Mouse (Mus musculus): ENCODE measurements around the gene Twf2. TPM values are rescaled to one million over a fixed set of nuclear protein-coding genes. Genes with fewer than 3 reads are reported as not detected.
A peak's percentile ranks its signal among the peaks of the same experiment; 100 is the strongest.

Gene Twf2
- total RNA-seq, 2 experiments from 2014 or later, result 34.4 to 38.2 TPM

DNA sequence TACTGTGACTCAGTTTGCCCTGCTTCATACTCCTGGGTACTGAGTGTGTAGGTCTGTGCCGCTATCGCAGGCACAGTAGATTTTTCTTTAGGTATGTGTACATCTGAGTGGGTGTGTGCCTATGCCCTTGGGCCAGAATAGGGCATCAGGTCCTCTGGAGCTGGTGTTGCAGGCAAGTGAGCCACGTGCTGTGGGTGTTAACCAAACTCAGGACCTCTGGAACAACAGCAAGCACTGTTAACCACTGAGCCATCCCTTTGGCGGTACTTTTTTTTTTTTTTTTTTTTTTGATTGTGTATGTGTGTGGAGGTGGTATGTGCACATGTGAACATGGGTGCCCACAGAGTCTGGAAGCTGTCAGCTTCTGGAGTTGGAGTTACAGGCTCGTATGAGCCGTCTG is 25.1 kb upstream of the Twf2 start:
- intact Hi-C loops (cut with DNase I), result no loop called here
- DNase-seq, result no peak

DNA sequence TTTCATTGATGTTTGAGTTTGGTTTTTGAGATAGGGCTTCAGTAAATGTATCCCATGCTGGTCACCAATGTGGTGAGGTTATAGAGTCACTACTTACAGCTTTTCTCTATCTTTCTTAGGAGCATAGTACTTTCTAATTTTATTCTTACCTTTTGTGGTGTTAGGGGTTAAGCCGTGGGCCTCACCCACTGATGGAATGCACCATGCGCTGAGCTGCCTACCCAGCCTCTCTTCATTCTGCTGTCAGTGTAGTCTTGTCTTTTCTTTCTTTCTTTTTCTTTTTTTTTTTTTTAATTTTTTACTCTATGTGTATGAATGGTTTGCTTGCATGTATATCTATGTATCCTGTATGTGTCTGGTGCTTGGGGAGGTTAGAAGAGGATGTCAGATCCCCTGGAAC is 23.5 kb upstream of the Twf2 start:
- intact Hi-C loops (cut with DNase I), result no loop called here
- DNase-seq, result no peak

DNA sequence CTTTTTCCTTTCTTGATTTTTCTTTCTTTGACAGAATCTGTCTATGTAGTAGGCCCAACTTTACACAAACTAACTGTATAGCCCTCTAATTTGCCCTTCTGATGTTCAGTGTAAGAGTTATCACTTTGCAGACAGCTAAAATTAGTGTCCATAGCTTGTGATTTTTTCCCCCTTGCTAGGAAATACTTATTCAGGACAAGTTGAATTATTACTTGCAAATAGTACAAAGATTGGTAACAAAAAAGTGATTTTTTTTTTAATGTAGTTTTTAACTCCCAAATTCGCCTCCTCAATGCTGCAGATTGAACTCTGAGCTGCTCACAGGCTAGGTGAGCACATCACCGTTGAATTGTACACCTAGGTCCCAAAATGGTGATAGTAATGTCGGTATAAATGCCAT is 22.9 kb upstream of the Twf2 start:
- intact Hi-C loops (cut with DNase I), result no loop called here

DNA sequence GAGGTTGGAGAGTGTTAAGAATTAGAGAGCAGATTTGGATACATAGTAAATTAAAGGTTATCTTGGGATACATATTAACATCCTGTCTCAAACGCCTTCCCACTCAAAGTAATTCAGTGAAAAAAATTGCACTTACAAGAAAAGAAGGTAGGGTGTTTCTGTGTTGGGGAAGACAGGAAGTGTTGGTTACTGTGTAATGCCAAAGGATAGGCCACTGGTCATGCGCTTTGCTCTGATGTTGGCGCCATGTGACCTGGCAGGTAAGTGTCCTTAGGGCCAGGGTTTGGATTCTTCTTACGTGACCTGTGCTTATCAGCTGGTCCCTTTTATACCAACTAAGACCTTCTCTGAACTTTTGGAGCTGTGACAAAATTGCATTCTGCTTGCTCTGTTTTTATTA is 20.8 kb upstream of the Twf2 start:
- DNase-seq, result no peak
- intact Hi-C loops (cut with DNase I), result no loop called here

More for the DNA sequence above, 22.9 kb upstream of the Twf2 start:
- DNase-seq, result no peak

DNA sequence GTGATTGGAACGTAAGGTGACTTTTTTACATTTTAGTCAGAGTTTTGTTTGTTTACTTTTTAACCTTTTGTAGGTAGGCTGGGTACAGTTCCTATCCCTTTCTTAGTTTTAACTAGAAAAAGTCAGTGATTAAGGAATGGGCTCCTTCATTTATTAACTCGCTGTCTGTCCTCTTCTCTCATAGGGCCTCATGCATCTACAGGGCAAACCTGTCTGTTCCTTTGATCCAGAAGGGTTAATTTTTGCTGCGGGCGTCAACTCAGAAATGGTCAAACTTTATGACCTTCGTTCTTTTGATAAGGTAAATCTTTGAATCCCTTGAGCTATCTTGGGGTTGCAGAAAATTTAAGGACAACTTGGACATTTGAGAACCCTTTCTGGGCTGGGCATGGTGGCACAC is 18.9 kb upstream of the Twf2 start:
- intact Hi-C loops (cut with DNase I), result no loop called here
- DNase-seq, result no peak

DNA sequence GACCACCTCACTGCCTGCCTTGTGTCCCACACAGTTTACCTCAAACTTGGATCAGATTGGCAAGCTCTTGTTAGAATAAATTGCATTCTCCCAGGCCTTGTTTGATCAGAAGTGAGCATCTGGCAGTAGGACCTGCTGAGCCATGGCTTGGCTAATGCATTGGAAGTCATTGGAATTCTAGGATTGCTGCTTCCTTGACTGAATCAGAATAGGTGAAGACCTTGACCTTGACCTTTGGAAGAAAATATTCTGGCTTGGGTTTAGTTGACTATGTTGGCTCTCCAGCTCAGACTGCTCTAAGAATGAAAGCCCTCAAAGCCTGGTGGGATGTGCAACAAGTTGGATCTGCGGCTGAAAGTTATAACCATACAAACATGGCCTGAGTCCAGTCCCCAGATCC is 11.6 kb upstream of the Twf2 start:
- intact Hi-C loops (cut with DNase I), result no loop called here
- DNase-seq, result no peak

DNA sequence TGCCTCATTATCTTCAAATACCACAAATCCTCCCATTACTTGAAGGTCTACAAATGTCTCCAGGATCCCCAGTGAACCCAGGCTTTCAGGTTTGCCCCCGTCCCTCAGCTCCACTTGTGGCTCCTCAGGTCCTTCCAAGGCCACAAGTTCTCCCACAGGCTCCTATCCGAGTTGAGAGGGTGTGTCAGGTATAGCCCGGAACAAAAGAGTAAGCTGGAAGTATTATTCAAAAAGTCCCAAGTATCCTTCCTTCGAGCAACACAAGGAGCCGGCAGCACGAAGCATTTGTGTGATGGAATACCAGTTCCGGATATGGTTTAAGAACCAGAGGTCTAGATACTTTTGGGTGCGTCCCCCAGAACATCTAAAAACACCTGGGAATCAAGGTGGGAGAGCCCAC is 10.9 kb upstream of the Twf2 start:
- no peak for DNase-seq
- intact Hi-C loops (cut with DNase I), result no loop called here

DNA sequence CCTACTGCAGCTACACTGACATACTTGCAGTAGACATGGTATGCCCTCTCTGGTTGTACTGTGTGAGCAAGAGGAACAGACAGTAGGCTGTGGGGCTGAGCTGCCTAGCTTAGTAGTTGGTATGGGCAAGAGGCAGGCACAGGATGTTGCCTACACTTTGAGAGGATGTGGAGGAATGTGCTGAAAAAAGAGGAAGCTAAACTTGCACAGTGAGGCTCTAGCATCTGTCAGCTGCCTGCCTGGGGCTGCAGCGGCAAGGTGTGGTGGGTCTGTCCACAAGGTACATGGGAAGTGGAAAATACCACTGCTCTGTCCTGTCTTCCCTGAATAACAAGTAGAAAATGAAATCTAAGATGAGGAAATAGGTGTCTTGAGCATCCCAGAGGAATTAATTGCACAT is 9.9 kb upstream of the Twf2 start:
- intact Hi-C loops (cut with DNase I), result no loop called here
- no peak for DNase-seq

DNA sequence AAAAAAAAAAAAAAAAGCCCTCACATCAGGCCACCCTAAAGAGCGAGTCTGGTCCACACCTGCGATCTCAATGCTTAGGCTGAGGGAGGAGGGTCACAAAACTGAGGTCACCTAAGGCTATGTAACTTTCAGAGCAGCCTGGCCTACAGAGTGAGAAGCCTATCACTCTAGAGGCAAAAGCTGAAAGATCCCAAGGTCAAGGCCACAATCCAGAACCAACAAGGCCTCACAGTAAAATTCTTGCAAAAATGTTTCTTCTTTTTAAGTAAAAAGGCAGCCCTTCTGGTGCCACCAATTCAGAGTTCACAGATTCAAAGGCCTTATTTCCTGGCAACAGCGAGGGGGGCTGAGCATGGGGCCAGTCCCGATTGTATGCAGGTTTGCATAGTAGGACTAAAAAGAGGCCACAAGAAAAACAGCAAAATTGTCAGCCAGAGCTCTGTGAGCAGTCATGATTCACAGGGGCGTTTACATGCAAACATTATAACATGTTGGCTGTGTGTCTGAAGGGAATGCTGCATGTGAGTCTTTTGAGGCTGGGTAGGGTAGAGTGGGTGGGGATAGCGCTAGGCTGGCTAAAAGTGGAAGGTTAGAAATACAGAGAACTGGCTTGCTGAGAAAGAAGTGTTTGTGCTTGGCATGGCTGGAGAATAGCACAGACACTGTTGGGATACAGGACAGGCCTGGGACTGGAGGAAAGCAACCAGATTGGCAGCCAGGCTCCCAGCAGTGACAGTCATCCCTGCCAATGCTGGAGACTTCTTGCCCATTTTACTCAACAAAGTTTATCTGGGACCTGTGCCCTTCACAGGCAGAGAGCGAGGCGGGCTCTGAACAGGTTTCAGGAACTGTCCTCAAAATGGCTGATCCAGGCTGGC is 8.7 kb upstream of the Twf2 start:
- peak; percentile 38 for DNase-seq
- intact Hi-C loops (cut with DNase I), result no loop called here

DNA sequence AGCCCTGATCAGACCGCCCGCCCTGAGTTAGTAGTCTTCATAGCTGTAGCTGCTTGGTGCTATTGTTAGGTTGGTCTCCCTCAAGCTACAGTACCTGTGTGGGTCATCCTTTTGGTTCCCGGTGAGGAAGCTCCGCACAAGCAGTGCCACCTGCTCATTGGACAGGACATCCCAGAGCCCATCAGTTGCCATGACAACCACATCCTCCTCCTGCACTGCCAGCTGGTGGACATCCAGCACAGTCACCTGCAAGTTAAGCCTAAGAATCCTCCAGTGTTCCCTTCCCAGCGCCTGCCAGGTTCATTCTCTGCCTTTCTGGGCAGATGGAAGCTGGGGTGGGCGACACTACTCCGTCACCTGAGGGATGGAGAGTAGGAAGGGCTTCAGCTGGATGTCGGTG is 7.2 kb upstream of the Twf2 start:
- intact Hi-C loops (cut with DNase I), result no loop called here
- DNase-seq, result peak; percentile 47

DNA sequence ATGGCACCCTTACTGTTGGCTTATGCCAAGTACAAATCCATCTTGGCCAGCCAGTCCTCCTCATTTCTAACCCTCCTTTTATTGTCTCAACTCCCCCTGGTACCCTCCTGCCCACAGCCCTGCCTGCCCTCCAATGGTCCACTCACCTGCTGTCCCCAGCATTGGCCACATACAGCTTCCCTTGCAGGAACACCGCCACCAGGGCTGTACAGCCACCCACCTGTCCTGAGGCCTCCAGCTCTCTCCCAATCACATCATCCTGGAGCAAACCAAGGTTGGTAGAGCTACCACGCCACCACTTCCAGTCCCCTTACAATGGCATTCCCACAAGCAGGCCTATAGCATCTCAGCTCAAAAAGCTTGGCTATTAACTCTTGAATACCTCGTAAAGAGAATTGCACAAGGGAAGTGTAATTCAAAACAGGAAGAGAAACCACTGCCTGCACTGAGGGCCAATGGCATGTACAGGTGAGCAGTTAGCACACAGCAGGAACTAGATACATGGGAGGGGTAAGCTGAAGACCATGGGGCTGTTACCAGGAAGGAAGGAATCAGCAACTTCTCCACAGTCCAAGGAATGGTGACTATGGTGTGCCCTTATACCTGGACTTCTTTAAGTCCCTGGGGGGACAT is 5.7 kb upstream of the Twf2 start:
- DNase-seq, result no peak
- intact Hi-C loops (cut with DNase I), result no loop called here

DNA sequence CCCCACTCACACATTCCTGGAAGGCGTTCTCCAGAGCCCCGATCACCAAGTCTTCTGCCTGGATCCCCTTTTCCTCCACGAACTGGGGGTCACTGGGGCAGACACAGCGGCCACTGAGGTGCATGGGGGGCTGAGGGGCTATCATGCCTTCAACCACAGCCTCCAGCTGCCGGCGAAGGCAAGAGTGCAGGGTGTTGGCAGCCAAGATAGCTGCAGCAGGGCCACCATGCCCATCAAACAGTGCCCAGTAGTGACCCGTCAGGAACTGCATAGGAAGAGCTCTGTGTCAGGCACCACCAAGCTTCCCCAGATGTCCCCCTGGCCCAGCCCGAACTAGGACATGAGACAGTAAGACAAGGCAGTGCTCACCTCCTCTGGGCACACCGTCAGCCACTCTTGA is 5.2 kb upstream of the Twf2 start:
- DNase-seq, result no peak
- intact Hi-C loops (cut with DNase I), result no loop called here

DNA sequence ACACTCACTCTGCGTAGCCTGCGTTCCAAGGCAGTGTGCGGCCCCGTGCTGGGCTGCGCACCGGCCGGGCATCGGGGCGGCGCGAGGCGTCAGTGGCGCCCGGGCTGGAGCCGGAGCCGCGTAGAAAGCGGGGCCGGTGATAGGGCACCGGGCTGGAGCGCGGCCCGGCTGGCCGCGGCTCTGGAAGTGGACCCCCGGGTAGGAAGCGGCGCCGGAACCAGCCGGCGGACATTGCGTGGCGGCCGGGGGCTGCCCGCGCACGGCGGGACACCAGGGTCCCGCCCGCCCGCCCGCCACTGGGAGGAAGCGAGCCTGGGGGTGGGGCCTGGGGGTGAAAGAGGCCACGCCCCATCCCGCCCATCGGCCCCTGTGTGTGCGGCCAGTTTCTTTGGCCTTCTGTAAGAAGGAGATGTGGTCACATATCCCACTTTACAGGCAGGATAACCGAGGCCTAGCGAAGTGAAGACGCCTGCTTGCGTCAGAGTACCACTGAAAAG is 3.9 kb upstream of the Twf2 start:
- DNase-seq, result peak; percentile 68
- intact Hi-C loops (cut with DNase I), result no loop called here

DNA sequence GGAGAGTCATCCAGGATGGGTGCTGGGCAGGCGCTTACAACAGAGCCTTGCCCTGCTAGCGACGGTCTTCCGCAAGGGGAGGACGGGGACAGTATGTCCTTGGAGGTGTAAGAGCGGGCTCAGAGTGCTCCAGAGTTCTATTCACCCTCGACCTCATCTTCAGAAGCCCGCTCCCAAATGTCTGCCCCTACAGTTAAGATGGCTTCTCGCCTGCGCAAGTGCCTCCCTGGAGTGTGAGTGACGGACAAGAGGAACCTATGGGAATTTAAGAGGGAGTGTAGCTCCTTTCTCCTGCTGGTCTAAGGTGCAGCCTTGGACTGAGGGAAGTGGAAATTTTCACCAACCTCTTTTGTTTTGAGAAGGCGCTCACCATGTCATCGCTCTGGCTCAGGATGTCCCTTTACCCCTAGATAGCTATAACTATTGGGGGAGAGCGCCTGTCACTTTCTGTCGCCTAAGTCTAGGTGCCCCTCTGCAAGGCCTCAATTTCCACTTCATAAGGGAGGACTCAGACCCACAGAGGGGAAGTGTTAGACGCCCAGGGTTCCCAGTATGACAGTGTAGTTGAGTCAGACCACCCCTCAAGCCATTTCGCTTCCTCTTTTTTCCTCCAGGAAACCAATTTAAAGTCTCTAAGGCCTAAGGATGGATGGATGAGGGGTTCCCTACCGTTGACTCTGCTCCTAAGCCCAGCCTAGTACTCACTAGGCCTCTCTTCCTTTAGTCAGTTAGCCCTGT is 3.2 kb upstream of the Twf2 start, which contains the start of gene Ppm1m:
Gene Ppm1m, minus strand, starts transcription at position 212 of the 738 bp plus-strand sequence.
- no peak for DNase-seq
- intact Hi-C loops (cut with DNase I), result no loop called here

DNA sequence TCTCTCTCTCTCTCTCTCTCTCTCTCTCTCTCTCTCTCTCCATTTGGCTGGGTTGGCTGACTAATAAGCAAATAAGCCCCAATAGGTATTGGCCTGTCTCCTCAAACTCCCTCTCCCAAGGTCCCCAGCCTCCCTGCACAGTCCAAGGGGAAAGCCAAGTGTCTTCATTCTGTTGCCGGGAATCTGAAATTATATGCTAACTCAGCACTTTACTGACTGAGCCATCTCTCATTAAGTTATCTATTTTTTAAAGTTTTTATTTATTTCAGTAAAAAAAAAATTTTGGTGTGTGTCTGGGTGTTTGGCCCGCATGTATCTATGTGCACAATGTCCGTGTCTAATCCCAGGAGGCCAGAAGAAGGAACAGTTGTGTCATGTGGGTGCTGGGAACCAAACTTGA is 1.0 kb upstream of the Twf2 start:
- DNase-seq, result no peak

DNA sequence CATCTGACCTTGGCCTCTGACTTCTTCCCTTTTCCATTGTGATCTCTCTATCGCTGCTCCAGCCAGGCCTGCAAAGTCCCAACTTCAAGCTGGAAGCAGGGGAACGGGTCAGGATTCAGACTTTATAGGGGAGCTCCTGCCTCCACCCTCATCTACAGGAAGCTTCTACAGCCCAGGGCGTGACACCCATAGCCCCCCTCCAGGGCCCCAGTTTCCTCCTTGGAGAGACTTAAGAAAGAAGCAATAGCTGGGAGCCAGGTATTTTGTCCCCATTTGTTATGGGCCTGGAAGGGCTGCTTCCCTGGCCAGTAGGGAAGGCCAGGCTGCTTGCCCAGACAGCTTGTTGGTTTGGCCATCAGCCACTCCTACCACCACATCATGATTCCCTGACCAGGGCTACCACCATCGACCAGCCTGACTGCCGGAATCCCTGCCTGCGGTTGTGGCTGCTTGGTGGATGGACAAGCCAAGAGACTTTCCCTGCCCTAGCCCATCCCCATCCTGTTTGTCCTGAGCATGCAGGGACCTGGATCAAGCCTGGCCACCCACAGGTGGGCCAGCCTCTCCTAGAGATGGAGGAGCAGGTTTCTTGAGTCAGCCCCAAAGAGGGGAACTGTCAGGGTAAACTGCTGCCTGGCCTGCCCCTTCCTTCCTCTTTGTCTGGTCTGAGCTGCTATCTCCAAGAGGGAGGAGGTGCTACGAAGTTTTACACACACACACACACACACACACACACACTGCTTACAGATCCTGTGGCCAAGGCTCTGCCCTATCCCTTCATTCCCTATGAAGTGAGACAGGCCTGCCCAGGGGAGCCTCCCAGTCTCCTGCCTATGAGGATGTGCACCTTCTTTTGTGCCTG is 1.3 kb downstream of the Twf2 start:
- intact Hi-C loops (cut with DNase I), result no loop called here

More for the DNA sequence above, 1.0 kb upstream of the Twf2 start:
- intact Hi-C loops (cut with DNase I), result no loop called here

DNA sequence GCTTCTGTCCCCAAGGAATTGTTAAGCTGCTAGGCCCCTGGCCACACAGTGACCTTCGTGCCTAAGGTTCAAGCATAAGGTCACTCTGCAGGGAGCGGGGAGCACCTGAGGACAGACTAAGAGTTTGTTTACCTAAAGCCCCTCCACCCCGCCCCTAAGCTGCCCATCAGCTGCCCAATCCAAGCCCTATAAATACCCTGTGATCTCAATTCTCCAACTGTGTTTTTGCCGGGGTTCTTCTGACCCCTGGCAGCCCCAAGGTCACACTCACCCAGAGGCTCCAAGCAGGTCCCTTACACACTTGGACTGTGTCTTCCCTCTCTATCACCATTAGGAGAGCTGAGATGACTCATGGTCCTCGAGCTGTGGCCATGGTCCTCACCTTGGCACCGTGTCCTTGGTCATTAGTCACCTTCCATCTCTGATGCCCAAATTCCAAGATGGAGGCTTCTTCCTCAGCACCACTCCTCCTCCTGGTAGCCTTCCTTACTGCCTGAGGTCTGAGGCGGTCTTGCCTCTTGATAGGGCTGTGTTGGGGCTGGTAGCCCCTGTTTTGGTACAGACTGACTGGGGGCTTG is 2.9 kb downstream of the Twf2 start:
- intact Hi-C loops (cut with DNase I), result no loop called here

More for the DNA sequence above, 1.3 kb downstream of the Twf2 start:
- peak; percentile 62 for DNase-seq

DNA sequence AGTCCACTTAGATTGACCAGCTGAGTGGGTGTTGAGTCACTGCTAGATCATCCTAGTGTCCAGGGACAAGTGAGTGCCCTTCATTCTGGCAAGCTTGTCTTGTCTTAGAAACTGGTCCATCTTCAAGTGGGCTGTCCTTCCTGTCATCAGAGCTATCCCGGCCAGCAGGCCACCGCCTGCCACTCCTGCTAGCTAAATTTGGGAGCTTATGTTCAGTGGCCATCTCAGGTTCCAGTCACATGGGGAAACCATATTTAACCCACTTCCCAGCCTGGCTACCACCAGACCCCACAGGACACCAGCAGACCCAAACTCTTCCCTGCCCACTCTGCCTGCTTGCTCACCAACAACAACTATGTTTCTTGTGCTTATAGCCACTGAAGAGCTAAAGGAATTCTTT is 3.6 kb downstream of the Twf2 start:
- DNase-seq, result no peak
- intact Hi-C loops (cut with DNase I), result no loop called here

More for the DNA sequence above, 2.9 kb downstream of the Twf2 start:
- no peak for DNase-seq

DNA sequence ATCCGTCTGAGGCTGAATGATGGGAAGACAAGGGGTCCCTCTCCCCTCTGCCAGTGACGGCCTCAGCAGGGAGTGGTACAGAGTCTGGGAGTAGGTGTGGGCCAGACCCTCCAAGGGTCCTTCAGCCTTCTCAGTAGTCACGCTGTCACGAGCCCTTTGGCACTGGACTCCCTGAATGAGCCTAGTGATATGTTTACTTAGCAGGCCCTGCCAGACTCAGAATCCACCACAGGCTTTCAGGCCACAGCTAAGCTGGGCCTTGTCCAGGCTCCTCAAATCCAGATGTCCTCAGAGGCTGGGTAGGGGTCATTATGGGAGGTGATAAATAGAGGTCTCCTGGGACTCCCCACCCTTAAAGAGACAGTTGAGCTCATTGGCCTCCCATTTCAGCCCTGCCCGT is 5.3 kb downstream of the Twf2 start:
- DNase-seq, result no peak
- intact Hi-C loops (cut with DNase I), result no loop called here

DNA sequence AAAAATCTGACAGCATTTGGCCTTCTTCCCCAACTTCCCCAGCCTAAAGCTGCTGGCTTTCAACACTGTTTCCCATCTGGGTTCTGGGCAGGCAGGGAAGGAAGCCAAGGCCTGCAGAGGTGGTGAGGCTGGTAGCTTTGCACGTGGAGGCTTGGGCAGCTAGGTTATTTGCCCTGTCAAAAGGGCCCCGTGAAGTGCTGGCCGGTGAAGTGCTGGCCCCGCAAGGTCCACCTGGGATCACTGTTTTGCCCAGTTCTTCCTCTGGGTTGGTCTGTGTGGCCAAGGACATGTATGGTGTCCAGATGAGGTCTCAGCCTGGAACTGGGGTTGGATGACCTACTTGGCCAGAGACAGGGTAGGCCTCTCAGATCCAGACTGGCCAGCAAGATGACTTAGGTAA is 7.0 kb downstream of the Twf2 start:
- intact Hi-C loops (cut with DNase I), result loop anchor here (5.0 to 10.0 kb wide), 2 partner anchors 67 to 215 kb away; partner anchors contain the start of gene Rpl29
- DNase-seq, result peak; percentile 42
